Mouse (Mus musculus) small intestine, adult 2 months (tissue): ENCODE results near the gene Timp3.

Source experiments
- CTCF ChIP-seq: fragments of 200-500 bp; IDR thresholded peaks from 2 replicates; pipeline ENCODE4 v1.5.1; 2012; ENCODE audit warnings: low read depth, mild to moderate bottlenecking, control low read depth, inconsistent platforms, low read length, moderate library complexity, mixed read lengths; ENCODE audit not compliant: insufficient replicate concordance, insufficient read length; ENCODE audit errors: extremely low read depth
- POLR2A ChIP-seq: fragments of 200-500 bp; IDR thresholded peaks from 2 replicates; pipeline ENCODE4 v1.6.1; 2012; ENCODE audit warnings: low read depth, mild to moderate bottlenecking, control low read depth, inconsistent platforms, low read length, moderate library complexity

DNA sequence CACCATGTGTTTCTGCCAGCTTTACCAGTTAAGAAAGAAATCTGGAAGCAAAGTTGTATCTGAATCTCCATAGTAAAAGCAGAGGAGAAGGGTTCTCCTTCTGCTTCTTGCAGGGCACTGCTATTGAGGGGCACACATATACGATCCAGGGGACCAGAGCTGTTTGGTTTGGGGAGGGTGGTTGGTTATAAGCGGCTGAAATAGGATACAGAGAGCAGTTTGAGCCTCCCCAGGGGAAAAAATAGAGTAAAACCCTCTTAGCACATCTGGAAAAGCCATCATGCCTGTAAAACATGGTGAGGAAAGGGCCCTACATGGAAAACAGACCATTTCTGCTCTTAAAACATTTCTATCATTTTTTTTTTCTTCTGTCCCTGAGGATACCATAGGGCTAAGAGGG lies 21.7 kb upstream of the Timp3 start:
- TF ChIP-seq CTCF (no peak), POLR2A (no peak)
